Mouse (Mus musculus): ENCODE measurements at regions not wholly inside any gene's neighbourhood (a gene's known extent, or its start where the extent isn't known, plus 50 kb on each side); places are given as distances from the start of the nearest gene placed in this dataset.
"Not testable (repeated sequence)": the region's sequence is repeated elsewhere in the genome, so short reads cannot be mapped to it uniquely, and the experiment has no call there.

DNA sequence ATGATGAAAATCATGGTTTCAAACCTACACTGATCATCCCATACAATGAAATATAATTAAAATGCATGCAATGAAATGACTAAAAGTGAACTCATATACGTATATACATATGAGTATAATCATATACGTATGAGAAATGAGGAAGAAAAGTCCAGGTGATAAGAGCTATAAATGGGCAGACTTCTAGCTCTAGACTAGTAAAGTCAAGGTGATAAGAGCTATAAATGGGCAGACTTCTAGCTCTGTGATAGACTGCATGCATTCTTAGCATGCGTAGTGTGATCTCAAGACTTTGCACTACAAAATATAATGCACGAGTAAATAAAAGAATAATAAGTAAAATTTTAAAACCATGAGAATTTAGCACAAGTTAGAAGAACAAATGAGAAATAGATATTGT, 606.2 kb upstream of the Gpc5 start:
- no peak for DNase-seq (ENCODE audit: low spot score in 2 of 2)

DNA sequence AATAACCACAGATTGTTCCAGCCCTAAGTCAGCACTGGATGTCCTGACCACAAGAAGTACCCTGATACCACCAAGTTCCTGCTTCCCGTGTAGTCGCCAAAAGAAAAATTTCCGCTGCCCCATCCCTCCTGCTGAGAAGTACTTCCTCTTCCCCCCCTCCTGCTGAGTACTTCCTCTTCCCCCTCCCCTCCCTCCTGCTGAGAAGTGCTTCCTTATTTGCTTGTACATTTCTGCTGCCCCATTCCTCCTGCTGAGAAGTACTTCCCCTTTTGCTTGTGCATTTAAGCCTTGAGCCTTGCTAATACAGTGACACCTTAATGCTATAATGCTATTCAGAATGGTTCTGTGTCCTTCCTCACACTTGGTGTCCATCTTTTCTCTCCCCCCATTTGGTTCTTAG, 598.6 kb upstream of the Gpc5 start:
- DNase-seq (ENCODE audit: low spot score in 2 of 2): not testable (repeated sequence)

DNA sequence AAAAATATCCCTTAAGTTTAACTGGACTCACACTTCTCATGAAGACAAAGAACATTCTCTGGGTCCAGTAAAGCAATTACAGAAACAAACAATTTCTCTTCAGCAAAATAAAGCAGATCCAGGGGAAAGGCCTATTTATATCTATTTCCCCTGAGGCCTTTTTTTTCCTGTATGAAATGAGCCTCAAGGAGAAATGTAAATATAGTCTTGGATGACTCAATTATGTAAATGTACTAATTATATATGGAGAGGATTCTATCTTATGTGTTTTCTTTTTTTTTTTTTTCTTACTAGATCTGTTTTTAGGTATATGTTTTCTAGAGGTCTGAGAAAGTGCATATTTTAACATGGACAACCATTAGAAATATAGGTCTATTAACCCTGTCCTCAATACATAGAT, 587.0 kb upstream of the Gpc5 start:
- DNase-seq (ENCODE audit: low spot score in 2 of 2): no peak

DNA sequence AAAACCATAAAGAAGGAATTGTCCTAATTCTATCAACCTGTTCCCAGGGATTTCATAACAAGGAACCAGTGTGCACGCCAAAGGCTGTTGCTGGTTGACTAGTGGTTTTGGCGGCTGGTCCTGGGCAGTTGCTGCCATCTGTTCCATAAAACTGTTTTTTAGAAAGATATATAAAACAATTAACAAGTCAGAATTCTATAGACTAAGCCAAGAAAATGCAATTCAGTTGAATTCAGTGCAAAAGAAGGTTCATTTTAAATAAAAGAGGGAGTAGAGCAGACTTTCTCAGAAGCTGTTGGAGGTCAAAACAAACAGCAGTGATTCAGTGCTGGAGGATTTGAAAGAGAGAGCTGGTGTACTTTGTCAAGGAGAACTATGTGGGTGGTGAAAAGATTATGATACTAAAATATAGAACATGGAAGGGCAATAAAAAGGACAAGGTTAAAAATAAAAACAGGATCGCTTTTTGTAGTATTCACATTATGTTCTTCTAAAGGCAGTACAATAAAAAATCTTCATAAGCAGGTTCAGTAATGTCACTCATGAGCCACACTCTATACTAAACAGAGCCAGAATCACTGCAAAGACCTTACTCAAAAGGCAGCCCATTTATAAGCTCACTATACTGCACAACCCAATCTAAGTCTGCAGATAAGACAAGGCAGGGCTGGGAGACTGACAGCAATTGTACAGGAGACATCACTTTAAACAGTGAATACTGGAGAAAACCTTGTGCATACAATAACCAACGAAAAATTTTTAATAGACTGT, 543.9 kb upstream of the Gpc5 start:
- DNase-seq (ENCODE audit: low spot score in 2 of 2): no peak

DNA sequence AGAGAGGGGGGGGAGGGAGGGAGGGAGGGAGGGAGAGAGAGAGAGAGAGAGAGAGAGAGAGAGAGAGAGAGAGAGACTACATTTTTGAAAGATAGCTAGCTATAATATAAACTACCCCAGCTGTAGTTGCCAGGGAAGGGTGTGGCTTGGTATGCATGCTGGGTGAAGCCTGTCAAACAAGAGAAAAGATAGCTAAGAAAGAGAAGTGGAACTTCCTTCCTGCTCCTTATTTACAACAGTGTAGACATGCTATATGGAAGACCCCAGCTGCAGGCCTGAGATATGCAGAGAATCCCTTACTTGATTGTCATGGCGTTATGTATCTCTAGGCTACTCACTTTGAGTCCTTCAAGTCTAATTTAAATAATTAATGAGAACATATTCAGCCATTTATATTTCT, 542.9 kb upstream of the Gpc5 start:
- no peak for DNase-seq (ENCODE audit: low spot score in 2 of 2)

DNA sequence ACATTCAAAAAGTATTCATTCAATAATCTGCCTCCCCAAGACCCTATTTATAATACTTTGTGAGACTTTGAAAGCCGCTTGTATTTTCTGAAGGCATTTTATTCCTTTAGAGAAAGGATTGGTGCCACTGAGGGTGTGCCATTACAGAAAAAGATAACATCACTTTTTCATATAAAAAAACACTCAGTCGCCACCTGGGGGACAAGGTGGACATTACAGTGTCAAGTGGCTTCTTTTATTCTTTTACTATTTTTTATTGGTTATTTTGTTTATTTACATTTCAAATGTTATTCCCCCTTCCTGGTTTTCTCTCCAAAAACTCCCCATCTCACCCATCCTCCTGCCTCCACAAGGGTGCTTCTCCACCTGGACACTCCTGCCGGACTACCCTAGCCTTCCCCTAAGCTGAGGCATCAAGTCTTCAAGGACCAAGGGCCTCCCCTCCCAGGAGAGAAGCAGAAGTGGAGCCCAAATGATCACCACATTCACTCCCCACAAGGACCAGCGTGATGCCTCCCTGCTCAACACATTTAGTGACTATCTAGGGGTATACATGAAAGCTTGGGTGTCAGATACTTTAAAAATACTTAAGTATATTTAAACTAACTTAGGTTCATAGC, 525.5 kb upstream of the Gpc5 start:
- DNase-seq (ENCODE audit: low spot score in 2 of 2): no peak

DNA sequence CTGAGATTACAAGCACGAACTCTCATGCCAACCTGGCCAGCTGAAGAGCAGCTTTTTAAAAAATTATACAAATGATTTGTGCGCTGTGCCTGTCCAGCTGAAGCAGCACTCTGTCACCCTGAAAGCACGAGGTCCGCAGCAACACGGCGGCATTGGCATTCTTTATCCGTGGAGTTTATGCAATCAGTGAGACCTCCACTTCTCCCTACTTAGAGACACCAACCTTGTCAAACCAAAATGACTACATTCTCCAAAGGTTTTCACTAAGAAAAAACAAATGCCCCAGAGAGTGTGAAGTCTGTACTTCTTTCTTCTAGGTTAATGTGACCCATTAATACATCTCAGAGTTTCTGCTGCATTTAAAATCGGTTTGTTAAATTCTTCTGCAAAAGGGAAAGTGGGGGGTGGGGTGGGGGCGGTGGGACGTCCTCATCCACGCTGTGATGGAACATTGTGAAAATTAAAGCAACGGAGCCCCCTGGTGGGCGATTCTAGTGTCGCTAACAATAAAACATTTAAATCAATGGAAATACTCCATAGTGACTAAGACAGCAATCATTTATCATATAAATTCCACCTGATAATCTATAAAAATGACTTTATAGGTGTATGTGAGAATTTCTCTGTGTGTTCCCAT, 524.2 kb upstream of the Gpc5 start:
- peak in 1 of 2 experiments; percentile 12 for DNase-seq (ENCODE audit: low spot score in 2 of 2)

DNA sequence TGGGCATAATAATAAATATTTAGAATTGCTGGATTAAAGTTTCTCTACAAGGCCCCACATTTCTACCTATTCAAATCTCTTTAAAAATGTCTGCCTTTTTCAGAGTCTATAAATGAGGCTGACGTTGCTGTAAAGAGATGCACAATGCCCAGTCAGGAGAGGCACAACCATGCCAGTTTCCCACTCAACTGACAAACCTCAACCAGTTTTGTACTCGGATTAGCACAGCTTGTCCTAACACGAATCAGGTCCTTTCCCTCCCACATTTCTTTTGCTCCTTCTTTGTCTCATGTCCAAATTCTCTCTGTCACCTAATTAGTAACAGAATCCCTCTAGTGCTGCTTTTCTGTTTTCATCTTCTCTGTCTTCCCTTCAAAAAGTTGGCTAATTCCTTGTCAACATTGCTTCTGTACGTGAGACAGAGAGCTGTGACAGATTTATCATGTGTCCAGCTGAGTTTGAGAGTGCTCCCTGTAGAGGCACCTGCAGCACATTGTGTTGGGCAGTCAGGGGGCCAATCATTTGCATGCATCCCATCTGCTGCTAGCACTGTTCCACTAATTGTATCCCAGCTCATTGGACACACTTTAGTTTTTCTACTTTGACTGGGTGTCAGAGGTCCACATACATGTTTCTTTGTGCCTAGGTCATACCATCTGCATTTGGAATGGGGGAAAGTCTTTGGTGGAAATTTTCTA, 504.5 kb upstream of the Gpc5 start:
- DNase-seq (ENCODE audit: low spot score in 2 of 2): no peak

DNA sequence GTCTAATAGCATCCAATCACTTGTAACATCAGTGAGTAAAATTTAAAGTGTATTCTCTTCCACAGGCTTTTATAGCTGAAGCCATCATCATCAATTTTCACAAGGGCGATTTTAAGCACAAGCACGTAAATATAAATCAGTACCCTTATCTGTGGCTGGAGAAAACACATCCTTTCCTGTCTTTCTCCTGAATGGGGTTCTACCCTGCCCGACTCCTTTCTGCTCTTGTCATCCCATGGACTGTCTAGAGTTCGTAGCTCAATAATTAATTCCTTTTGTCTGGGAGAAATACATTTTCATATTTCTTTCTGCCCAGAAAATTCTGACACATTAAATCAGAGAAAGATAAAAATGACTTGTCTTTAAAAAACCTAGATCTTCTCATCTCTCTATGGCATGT, 482.7 kb upstream of the Gpc5 start:
- no peak for DNase-seq (ENCODE audit: low spot score in 2 of 2)

DNA sequence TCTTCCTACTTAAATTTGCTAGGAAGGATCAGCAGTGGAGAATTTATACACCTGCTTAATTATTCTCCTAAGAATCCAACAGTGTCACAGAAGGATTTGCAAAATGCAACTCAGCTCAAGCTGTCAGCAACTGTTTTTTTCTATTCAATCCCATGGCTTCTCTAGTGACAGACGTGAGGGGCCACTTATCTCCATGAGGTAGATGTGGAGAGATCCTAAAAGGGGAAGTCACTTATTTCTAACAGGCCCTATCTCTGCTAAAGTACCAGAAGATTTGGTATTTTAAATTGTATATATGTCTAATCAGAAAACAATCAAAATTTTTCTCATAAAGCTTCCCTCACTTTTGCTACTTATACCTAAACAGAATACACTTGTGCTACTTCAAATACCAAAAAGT, 479.6 kb upstream of the Gpc5 start:
- DNase-seq (ENCODE audit: low spot score in 2 of 2): no peak

DNA sequence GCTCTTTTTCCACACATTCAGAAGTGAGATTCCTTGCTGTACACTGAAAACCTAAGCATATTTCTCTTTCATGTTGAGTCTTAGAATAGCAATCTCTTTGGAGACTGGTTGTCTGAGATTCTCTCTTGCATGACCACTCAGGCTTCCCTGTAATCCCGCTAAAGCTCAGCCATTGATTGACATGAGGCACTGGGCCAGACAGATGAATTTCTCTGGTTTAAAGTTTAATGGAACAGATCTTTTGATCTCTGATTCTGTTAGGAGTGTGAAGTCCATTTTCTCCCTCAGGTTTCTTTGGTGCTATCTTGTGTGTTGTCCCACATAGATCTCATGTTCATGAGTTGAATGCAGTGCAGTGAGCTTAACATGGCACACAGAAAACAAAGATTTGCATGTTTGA, 435.4 kb upstream of the Gpc5 start:
- no peak for DNase-seq (ENCODE audit: low spot score in 2 of 2)

DNA sequence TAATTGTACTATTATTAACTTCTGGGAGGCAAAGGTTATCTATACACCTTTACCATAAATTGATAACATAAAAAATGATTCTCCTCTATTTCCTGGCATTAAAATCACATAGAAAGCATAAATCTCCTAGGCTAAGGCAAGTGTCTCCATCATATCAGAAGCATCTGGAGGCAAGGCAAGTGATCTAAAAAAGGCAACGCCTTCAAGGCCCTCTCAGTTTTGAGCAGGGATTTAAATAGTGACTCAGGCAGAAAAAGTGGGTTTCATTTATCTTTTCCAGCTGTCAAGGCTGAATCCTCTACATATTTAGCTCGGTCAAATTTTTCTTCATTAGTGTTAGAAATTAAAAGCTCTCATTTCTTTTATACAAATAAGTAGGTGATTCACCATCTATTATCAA, 430.0 kb upstream of the Gpc5 start:
- DNase-seq (ENCODE audit: low spot score in 2 of 2): no peak

DNA sequence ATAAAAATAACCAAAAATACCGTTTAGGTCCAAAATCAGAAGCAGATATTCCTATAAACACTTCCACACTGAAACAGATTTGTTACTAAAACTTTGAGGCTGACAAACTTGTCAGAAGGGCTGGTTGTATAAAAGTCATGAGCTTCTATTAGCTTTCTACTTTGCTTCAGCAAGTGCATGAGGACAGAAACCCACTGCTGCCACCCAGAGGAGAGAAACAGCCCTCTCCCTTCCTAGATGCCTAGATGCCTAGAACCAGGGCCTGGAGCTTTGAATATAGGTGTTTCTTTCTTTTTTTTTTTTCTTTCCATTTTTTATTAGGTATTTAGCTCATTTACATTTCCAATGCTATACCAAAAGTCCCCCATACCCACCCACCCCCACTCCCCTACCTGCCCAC, 406.9 kb upstream of the Gpc5 start:
- DNase-seq (ENCODE audit: low spot score in 2 of 2): no peak

DNA sequence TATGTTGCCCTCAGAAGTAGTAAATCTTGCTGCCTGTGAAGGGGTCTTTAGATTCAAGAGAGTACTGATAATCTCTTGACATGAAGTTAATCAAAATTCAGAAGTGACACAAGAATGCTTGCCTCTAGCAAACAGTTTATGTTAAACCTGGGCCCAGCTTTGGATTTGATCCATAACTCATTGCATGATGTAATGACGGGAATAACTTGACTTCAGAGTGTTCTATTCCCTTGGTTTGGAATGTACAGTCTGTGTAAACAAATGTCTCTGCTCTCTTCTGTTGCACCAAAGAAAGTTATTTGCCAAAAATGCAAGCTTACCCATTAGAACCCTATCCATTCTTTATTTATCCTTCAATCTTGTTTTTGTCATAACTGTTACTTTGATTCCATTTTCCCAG, 397.1 kb upstream of the Gpc5 start:
- no peak for DNase-seq (ENCODE audit: low spot score in 2 of 2)

DNA sequence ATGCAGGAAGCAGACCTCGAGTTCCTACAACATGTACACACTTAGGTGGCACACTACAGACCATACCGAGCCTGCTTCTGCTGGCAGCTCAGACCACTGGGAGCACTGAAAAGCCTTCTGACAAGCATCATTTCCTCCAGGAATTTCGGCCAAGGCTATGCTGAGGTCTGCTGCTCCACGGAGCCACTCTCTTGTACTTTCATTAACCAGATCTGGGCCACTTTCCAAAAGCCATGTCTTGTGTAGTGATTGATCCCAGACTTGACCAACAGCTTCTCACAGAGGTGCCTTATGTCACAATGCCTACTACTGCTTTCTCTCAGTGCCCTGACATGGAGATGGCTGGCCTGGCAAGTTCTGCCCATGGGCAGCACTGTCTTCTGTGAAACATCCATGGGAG, 394.5 kb upstream of the Gpc5 start:
- DNase-seq (ENCODE audit: low spot score in 2 of 2): no peak

DNA sequence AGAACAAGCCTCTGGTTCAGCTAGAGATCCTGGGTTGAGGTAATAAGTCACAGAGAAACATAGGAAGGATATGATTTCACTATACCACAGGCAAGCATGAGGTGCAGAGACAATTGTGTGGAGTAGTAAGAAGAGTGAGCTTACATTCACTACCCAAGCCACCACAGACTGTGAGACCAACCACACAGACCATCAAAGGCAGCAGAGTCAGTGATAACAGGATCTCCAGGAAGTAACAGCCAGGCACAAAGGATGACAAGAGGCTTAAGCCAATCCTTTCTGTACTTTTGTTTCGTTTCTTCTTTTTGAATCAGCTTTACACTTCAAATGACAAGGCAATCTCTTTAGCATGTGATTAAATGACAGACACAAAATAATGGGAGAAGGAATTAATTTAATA, 368.9 kb upstream of the Gpc5 start:
- no peak for DNase-seq (ENCODE audit: low spot score in 2 of 2)

DNA sequence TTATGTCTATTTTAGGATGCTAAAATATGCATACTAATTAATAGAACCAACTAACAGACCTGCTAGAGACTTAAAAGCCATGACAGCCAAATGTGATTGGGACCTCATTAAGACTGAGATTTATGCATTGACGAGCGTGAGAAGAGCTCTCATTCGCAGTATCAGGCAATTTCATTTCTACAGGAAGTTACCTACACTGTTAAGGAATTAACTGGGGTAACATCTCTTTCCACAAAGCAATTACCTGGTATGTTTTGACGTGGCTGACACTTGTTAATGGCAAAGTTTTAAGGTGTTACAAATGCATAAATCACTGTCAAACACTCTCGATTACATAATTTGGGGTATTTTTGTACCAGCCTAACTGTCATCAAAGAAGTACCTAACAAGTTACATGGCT, 324.7 kb upstream of the Gpc5 start:
- DNase-seq (ENCODE audit: low spot score in 2 of 2): no peak

DNA sequence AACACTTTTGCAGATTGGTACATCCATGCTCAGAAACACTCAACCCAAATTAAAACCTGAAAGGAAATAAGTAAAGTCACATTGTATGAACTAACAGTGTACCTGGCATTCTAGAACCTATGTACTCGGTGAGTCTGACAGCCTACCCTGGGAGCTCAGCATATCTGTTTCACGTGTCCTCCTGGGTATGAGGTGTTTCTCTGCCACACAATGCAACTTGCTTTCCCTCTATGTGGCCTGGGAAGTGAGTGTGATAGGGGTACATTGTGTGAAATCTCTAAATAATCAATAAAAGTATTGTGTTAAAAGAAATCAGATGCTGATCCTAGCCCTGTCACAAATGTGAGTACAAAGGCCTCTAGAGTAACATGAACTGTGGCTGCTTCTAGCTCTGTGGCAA, 315.3 kb upstream of the Gpc5 start:
- no peak for DNase-seq (ENCODE audit: low spot score in 2 of 2)

DNA sequence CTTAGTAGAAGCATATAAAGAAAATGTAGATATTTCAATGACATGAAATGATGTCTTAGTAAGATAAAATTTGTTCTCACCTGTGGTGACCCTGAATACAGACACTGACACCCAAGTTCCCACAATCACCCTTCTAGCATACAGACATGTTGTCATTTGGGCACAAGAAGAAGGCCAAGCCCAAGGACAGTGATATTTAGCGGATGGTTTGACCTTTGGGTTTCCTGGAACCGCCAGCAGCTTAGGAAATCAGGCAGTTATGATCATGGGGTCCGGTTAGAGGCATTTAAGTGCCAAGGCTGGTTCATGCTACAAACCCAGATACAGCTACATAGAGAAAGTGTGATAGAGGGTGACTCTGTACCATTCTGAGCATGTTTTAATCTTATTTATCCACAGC, 310.2 kb upstream of the Gpc5 start:
- no peak for DNase-seq (ENCODE audit: low spot score in 2 of 2)

DNA sequence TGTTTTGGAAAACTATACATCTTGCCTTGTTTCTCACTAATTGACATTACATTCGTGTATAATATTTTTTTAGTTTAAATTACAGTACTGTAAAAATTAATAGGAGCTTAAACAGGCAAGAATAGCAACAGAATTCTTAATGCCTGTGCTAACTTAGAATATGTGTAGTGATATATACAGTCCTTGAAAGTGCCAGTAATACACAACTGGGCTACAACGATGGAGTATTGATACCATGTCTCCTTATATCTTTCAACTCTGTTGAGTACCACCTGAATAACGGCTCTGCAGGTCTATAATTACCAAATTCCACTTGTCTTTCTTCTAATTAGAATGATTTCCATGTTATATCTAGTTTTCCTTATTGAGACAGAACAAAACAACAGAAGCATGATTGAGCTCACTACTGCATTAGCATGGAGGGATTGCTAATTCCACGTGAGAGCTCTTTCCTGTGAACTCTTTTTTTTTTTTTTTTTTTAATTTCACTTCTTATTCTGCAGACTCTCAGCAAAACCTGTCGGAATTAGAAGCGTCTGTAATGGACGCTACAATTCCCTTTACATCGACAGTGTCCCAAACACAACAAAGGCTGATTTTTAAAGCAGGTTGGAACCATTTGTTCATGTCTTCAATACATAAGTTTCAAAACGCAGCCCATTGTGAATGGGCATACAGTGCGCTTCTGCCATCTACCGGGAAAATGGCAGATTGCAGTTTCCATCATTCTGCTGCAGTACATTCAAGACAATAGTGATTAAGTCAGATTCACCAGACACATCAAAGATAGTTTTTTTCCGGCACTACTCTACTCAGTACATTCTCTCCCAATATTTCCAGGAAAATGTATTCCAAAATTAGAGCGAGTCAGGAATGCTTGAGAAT, 300.8 kb upstream of the Gpc5 start:
- DNase-seq (ENCODE audit: low spot score in 2 of 2): peak; percentile 36 to 52

DNA sequence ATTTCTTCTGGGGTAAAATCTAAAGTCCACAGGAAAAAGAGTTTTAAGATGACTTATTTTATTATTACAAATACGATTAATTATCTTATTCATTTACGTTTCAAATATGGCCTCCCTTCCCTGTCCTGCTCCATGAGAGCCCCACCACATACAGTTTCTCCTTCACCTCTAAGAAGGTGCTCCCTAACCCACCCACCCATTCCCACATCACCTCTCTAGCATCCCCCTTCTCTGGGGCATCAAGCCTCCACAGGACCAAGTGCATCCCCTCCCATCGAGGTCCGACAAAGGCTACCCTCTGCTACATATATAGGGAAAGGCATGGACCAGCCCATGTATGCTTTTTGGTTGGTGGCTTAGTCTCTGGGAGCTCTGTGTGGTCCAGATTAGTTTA, 300.2 kb upstream of the Gpc5 start:
- DNase-seq (ENCODE audit: low spot score in 2 of 2): no peak

DNA sequence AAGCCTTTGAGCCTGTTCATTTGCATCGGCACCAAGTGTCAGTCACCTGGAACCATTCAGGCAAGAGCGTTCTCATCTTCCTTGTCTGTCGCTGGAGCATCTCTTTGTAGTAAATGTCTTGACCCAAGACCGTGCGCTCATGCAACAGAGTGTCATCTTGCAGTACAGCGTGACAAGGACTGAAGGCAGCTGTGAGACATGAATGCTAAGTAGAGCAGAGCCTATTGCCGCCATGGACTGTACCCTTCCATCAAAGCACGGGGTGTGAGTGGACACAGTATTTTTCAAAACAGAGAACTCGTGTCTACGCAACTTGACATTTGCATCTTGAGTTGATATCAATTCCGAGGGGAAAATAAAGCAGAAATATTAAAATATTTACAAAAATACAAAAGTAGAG, 287.4 kb upstream of the Gpc5 start:
- no peak for DNase-seq (ENCODE audit: low spot score in 2 of 2)

Data from urinary bladder, postnatal 36 days (tissue).